Mouse (Mus musculus): ENCODE measurements around the gene Zfp949.

Zfp949 gene

GRCm38 (mm10) chr9:88547851-88548613 lies at the start of gene Zfp949:
Zfp949 (plus strand) TSS chr9:88548020.
- peak; percentile 82 for DNase-seq (ENCODE audit: low spot score)

GRCm38 (mm10) chr9:88500112-88500511 lies 47.7 kb upstream of the Zfp949 start:
- no peak for DNase-seq (ENCODE audit: low spot score)

DNA sequence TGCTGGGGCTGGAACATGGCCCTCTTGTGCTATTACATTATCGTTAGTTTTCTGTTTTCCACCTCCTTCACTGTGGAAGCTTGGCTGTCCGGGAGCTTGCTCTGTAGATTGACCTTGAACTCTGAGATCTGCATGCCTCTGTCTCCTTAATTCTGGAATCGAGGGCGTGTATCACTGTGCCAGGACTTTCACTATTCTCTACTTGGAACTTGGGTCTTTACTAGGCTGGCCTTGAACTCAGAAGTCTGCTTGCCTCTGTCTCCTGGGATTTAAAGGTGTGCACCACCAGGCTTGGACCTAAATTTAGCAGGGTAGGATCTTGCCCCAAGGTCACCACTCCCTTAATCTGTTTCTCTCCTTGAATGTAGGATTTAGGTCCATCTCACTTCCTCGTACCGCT lies 46.0 kb upstream of the Zfp949 start:
- DNase-seq (ENCODE audit: low spot score) = no peak

DNA sequence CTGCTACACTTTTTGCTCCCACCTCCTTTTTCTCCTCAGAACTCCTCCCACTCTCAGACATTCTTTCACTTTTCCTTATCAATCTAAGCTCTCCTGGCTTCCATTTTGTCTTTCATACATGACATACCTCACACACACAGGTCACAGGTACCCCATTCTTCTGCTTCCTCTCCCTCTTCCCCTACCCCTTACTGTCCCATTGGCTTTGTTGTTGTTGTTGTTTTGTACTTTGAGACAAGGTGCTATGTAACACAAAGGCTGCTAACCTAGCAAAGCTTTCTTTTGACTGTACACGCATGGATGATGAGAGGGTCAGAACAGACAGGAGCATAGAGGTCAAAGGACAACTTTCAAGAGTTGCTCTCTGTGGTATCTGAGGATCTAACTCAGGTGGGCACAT lies 32.3 kb upstream of the Zfp949 start:
- DNase-seq (ENCODE audit: low spot score) = no peak

GRCm38 (mm10) chr9:88516361-88516995 lies 31.3 kb upstream of the Zfp949 start:
- no peak for DNase-seq (ENCODE audit: low spot score)

GRCm38 (mm10) chr9:88519390-88520121 lies 28.3 kb upstream of the Zfp949 start:
- no peak for DNase-seq (ENCODE audit: low spot score)

DNA sequence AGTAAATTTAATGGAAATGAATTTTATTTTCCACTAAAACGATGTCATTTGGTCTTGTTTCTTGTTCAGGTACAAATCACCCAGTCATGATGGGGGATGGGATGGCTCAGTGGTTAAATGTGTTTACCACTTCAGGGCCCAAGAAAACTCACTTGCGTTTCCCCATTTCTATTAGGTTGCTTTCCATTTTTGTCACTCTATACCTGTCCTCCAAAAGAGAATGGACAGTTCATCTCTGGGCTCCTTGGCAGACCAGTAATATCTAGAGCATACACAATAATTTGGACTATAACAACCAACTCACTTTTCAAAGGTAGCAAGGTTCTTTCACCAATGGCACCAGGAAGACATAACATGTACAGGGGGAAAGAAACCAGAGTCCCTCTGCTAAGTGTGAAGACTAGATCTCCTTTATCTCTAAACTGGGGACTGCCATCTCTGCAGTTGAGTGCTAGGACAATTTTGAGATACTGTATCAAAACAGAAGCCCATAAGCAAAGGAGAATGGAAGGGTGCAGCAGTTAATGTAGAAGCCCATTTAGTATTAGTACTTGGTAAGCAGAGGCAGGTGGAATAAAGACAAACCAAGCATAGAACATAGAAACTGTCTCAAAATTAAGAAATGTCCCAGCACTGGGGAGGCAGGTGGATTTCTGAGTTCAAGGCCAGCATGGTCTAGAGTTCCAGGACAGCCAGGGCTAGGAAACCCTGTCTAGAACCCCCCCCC lies 27.5 kb upstream of the Zfp949 start:
- DNase-seq (ENCODE audit: low spot score) = no peak

- DNase-seq (ENCODE audit: low spot score) = peak; percentile 18
Observed at GRCm38 (mm10) chr9:88520849-88521483, 26.9 kb upstream of the Zfp949 start.

DNA sequence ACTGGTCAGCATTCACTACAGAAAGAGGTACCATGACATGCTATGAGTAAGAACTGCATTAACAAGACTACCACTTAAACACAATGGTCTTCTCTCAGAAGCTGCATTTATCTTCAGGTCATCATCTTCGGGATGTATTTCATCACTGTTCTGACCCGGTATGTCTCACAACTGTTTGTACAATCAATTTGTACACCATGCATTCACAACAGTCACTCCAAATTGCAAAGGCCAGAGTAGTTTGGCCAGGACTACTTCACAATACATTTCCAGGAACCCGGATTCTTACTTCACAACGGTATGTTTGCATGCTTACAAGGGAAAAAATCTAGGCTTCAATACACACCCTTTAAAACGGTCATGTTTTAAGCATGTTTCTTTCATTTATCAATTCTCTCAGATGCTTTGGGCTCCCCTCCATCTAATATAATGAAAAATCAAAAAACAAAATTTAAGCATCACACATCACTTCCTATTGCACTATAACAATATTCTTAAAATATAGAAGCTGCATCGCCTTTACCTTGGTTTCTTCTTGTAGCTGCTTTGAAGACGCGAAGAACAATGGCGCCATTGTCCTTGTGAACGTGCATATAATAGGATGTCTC lies 25.8 kb upstream of the Zfp949 start:
- DNase-seq (ENCODE audit: low spot score) = peak; percentile 31

GRCm38 (mm10) chr9:88522569-88523334 lies 25.1 kb upstream of the Zfp949 start:
- DNase-seq (ENCODE audit: low spot score) = peak; percentile 98

GRCm38 (mm10) chr9:88523335-88523668 lies 24.5 kb upstream of the Zfp949 start:
- DNase-seq (ENCODE audit: low spot score) = no peak

GRCm38 (mm10) chr9:88524367-88524766 lies 23.5 kb upstream of the Zfp949 start:
- no peak for DNase-seq (ENCODE audit: low spot score)

DNA sequence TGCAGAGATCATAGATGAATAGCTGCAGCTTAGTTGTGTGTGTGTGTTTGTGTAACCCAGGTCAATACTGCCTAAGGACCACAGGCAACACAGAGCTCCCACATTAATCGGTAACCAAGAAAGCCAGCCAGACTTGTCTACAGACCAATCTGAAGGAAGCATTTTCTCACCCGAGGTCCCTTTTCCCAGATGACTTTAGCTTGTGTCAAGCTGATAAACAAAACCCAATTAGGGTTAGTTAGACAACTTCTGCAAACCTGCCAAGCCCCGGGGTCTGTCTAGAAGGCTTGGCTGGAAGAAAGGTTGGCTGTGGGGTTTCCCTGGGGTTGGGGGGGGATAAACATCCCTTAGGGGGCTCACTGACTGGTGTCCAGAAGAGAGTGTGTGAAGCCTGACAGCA lies 23.0 kb upstream of the Zfp949 start:
- DNase-seq (ENCODE audit: low spot score) = no peak

GRCm38 (mm10) chr9:88525341-88525740 lies 22.5 kb upstream of the Zfp949 start:
- DNase-seq (ENCODE audit: low spot score) = no peak

- no peak for DNase-seq (ENCODE audit: low spot score)
Observed at GRCm38 (mm10) chr9:88527956-88528355, 19.9 kb upstream of the Zfp949 start.

DNA sequence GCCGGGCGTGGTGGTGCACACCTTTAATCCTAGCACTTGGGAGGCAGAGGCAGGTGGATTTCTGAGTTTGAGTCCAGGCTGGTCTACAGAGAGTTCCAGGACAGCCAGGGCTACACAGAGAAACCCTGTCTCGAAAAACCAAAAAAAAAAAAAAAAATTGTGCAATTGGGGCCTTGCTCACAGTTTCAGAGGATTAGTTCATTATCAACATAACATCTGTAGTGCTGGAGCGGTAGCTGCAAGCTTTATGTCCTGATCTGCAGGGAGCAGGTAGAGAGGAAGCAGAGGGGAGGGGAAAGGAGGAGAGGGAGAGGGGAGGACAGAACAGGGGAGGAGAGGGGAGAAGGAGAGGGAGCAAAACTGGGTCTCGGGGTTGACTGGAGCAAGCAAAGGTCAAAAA lies 19.1 kb upstream of the Zfp949 start:
- DNase-seq (ENCODE audit: low spot score) = no peak

GRCm38 (mm10) chr9:88529571-88529970 lies 18.2 kb upstream of the Zfp949 start:
- DNase-seq (ENCODE audit: low spot score) = no peak

- no peak for DNase-seq (ENCODE audit: low spot score)
Observed at GRCm38 (mm10) chr9:88529979-88530580, 17.7 kb upstream of the Zfp949 start.

DNA sequence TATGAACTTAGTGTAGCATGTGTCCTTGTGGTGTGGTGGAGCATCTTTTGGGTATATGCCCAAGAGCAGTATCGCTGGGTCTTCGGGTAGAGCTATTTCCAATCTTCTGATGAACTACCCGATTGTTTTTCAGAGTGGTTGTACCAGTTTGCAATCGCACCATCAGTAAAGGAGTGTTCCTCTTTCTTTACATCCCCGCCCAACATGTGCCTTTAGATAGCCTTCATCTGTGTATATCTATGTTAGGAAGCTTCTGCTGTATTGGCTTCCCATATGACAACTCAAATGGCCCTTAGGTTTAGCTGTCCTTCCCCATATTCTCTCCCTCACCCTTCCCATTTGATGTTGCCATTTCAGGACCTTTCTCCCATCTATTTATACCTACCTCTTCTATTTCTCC lies 13.7 kb upstream of the Zfp949 start:
- no peak for DNase-seq (ENCODE audit: low spot score)

DNA sequence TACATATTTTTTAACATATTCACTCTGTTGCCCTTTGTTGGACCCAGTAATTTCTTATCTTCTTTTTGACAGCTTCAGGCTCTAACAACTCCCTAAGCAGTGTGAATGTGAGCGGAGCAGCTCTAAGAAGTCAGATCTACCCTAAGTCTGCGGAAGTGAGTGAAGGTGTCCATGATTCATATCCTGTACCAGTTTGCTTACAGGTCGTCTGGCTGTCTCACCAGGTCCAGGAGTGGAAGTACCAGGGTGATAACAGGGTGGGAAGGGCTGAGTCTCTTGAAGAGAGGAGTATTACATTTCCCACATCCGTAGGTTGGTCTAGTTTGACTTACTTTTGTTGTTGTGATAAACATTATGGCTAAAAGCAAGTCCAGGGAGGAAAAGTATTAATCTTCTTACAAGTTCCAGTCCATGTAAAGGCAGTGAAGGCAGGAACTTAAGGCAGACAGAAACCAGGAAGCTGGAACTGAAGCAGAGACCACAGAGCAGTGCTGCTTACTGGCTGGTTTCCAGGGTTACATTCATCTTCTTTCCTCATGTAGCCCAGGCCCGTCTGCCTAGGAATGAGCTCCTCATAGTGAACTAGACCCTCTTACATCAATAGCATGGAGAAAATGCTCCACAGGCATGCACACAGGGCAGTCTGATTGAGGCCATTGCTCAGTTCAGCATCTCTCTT lies 8.1 kb upstream of the Zfp949 start:
- DNase-seq (ENCODE audit: low spot score) = no peak

Data from MN1 (cell line).